Mouse (Mus musculus) spleen, postnatal 10 days (tissue): ENCODE data around the gene Adam17.

Source experiments
- DNase-seq, 2 experiments: peaks; one replicate each; pipeline ENCODE4 v3.0.0; 2021 to 2022; ENCODE audit warnings: low spot score in 2 of 2

Adam17 gene

GRCm38 (mm10) chr12:21353681-21354080, 19.8 kb downstream of the Adam17 start:
- DNase-seq = no peak

GRCm38 (mm10) chr12:21350113-21350876, 23.1 kb downstream of the Adam17 start:
- DNase-seq = no peak

GRCm38 (mm10) chr12:21346972-21347371, 26.5 kb downstream of the Adam17 start:
- no peak for DNase-seq

GRCm38 (mm10) chr12:21340674-21341073, 32.8 kb downstream of the Adam17 start:
- DNase-seq = no peak

- DNase-seq = no peak
Measured at GRCm38 (mm10) chr12:21337171-21337570, 36.3 kb downstream of the Adam17 start.

GRCm38 (mm10) chr12:21335869-21336268, 37.6 kb downstream of the Adam17 start:
- peak in 1 of 2 experiments; percentile 65 for DNase-seq

- DNase-seq = no peak
Measured at GRCm38 (mm10) chr12:21333766-21334165, 39.7 kb downstream of the Adam17 start.

- no peak for DNase-seq
Measured at GRCm38 (mm10) chr12:21333021-21333420, 40.4 kb downstream of the Adam17 start.

GRCm38 (mm10) chr12:21331711-21332110, 41.7 kb downstream of the Adam17 start:
- DNase-seq = no peak

- DNase-seq = no peak
Measured at GRCm38 (mm10) chr12:21330961-21331576, 42.4 kb downstream of the Adam17 start.

- DNase-seq = no peak
Measured at GRCm38 (mm10) chr12:21329661-21330400, 43.6 kb downstream of the Adam17 start.

GRCm38 (mm10) chr12:21326325-21326724, 47.1 kb downstream of the Adam17 start:
- no peak for DNase-seq

GRCm38 (mm10) chr12:21325266-21325665, 48.2 kb downstream of the Adam17 start:
- no peak for DNase-seq

GRCm38 (mm10) chr12:21324101-21324500, 49.3 kb downstream of the Adam17 start:
- DNase-seq = no peak

- DNase-seq = no peak
Measured at GRCm38 (mm10) chr12:21322856-21323255, 50.6 kb downstream of the Adam17 start.

GRCm38 (mm10) chr12:21322296-21322695, 51.1 kb downstream of the Adam17 start:
- no peak for DNase-seq

- DNase-seq = no peak
Measured at GRCm38 (mm10) chr12:21321170-21321569, 52.3 kb downstream of the Adam17 start.

- DNase-seq = no peak
Measured at GRCm38 (mm10) chr12:21320317-21320716, 53.1 kb downstream of the Adam17 start.

- DNase-seq = peak; percentile 61 to 88
Measured at GRCm38 (mm10) chr12:21318143-21318895, 55.1 kb downstream of the Adam17 start.

GRCm38 (mm10) chr12:21316869-21317265, 56.6 kb downstream of the Adam17 start:
- DNase-seq = peak in 1 of 2 experiments; percentile 12

- DNase-seq = peak; percentile 83 to 92
Measured at GRCm38 (mm10) chr12:21315923-21316868, 57.2 kb downstream of the Adam17 start, which contains the start of gene Iah1. Gene Iah1 (plus strand): TSS chr12:21316389.
